Mouse (Mus musculus) CH12.LX (cell line): ENCODE data around the gene Tpst2. TPM values are rescaled to one million over a fixed set of nuclear protein-coding genes. Genes with fewer than 3 reads are reported as not detected.
A peak's percentile ranks its signal among the peaks of the same experiment; 100 is the strongest.

Source experiments
- DNase-seq: peaks from one replicate; pipeline ENCODE4 v3.0.0-alpha.2; 2013; ENCODE audit errors: extremely low read depth
- H3K27ac ChIP-seq: 2 replicates; pipeline ENCODE4 v1.5.1; 2012; ENCODE audit warnings: low read depth, mild to moderate bottlenecking, control low read depth, moderate library complexity; ENCODE audit not compliant: insufficient read depth
- H3K27me3 ChIP-seq: replicated peaks from 2 replicates; pipeline ENCODE3; 2012; ENCODE audit warnings: inconsistent platforms
- H3K36me3 ChIP-seq, 2 experiments: replicated peaks in 1 of 2; 2 replicates each; pipeline versions ENCODE3 to v1.6.1; 2012; ENCODE audit warnings: inconsistent platforms in 1 of 2, low read length in 1 of 2, mild to moderate bottlenecking in 1 of 2, mixed read lengths in 1 of 2, moderate library complexity in 1 of 2; ENCODE audit not compliant: control insufficient read depth in 1 of 2, insufficient read depth in 1 of 2
- H3K4me1 ChIP-seq, 2 experiments: 2 replicates each; pipeline ENCODE4 v1.6.1; 2012; ENCODE audit warnings: inconsistent platforms in 1 of 2, moderate library complexity in 1 of 2; ENCODE audit not compliant: insufficient read depth in 2 of 2, control insufficient read depth in 1 of 2
- H3K4me2 ChIP-seq: 2 replicates; pipeline ENCODE4 v1.6.1; 2012; ENCODE audit warnings: low read depth, mild to moderate bottlenecking, control low read depth; ENCODE audit not compliant: poor library complexity, insufficient read depth, severe bottlenecking
- H3K4me3 ChIP-seq, 3 experiments: fragments of 150-350 bp in 1 of 3; sonication (generic) in 1 of 3; replicated peaks in 1 of 3; 2 replicates each; pipeline versions ENCODE3 to v1.5.1; 2011 to 2012; ENCODE audit warnings: low read depth in 2 of 3, low read length in 2 of 3, mild to moderate bottlenecking in 2 of 3, moderate library complexity in 2 of 3, control low read depth in 1 of 3, improper control_type of control experiment in 1 of 3, inconsistent platforms in 1 of 3, mixed read lengths in 1 of 3; ENCODE audit not compliant: poor library complexity in 1 of 3
- H3K79me2 ChIP-seq: replicated peaks from 2 replicates; pipeline ENCODE4 v1.6.1; 2012; ENCODE audit warnings: mild to moderate bottlenecking, moderate library complexity; ENCODE audit not compliant: control insufficient read depth, poor library complexity, insufficient read depth, severe bottlenecking; ENCODE audit errors: extremely low read depth
- H3K9ac ChIP-seq: 2 replicates; pipeline ENCODE4 v1.6.1; 2012; ENCODE audit warnings: low read depth, mild to moderate bottlenecking, control low read depth, moderate library complexity; ENCODE audit not compliant: insufficient read depth
- H3K9me3 ChIP-seq: replicated peaks from 2 replicates; pipeline ENCODE3; 2012; ENCODE audit warnings: low read length, inconsistent platforms, mixed read lengths
- BHLHE40 ChIP-seq: IDR thresholded peaks from 2 replicates; pipeline ENCODE4 v1.6.1; 2011; ENCODE audit warnings: mild to moderate bottlenecking, low read depth, low read length, improper control_type of control experiment
- EP300 ChIP-seq: IDR thresholded peaks from 2 replicates; pipeline ENCODE4 v1.6.1; 2011; ENCODE audit warnings: low read length, improper control_type of control experiment
- ETS1 ChIP-seq: conservative IDR thresholded peaks from 2 replicates; pipeline ENCODE4 v1.6.1; 2012; ENCODE audit warnings: low read depth, mild to moderate bottlenecking, inconsistent platforms, low read length, improper control_type of control experiment, moderate library complexity
- HCFC1 ChIP-seq: IDR thresholded peaks from 2 replicates; pipeline ENCODE4 v1.6.1; 2012; ENCODE audit warnings: low read depth, mild to moderate bottlenecking, inconsistent platforms, low read length, improper control_type of control experiment
- IRF4 ChIP-seq: IDR thresholded peaks from 2 replicates; pipeline ENCODE4 v1.6.1; 2014; ENCODE audit warnings: low read depth, mild to moderate bottlenecking, inconsistent platforms, low read length, improper control_type of control experiment
- JUN ChIP-seq: IDR thresholded peaks from 2 replicates; pipeline ENCODE4 v1.6.1; 2011; ENCODE audit warnings: low read depth, mild to moderate bottlenecking, low read length, improper control_type of control experiment, moderate library complexity; ENCODE audit not compliant: insufficient read depth
- JUND ChIP-seq: conservative IDR thresholded peaks from 2 replicates; pipeline ENCODE4 v1.6.1; 2011; ENCODE audit warnings: low read depth, low read length, improper control_type of control experiment
- KAT2A ChIP-seq: IDR thresholded peaks from 2 replicates; pipeline ENCODE4 v1.6.1; 2012; ENCODE audit warnings: low read length, improper control_type of control experiment, inconsistent platforms; ENCODE audit not compliant: insufficient replicate concordance
- MAFK ChIP-seq: IDR thresholded peaks from 2 replicates; pipeline ENCODE4 v1.6.1; 2011; ENCODE audit warnings: low read length, improper control_type of control experiment; ENCODE audit not compliant: insufficient replicate concordance
- MXI1 ChIP-seq: IDR thresholded peaks from 2 replicates; pipeline ENCODE4 v1.6.1; 2011; ENCODE audit warnings: mild to moderate bottlenecking, low read depth, low read length, improper control_type of control experiment
- MYC ChIP-seq: IDR thresholded peaks from 2 replicates; pipeline ENCODE4 v1.6.1; 2011; ENCODE audit warnings: low read depth, mild to moderate bottlenecking, improper control_type of control experiment, low read length
- NELFE ChIP-seq: IDR thresholded peaks from 2 replicates; pipeline ENCODE4 v1.6.1; 2011; ENCODE audit warnings: low read depth, low read length, improper control_type of control experiment
- POLR2AphosphoS2 ChIP-seq: IDR thresholded peaks from 2 replicates; pipeline ENCODE4 v1.6.1; 2011; ENCODE audit warnings: low read depth, low read length, improper control_type of control experiment
- SIN3A ChIP-seq: IDR thresholded peaks from 2 replicates; pipeline ENCODE4 v1.6.1; 2012; ENCODE audit warnings: low read length, improper control_type of control experiment, inconsistent platforms
- TBP ChIP-seq: conservative IDR thresholded peaks from 2 replicates; pipeline ENCODE4 v1.6.1; 2011; ENCODE audit warnings: low read depth, low read length, improper control_type of control experiment
- TCF12 ChIP-seq: IDR thresholded peaks from 2 replicates; pipeline ENCODE4 v1.6.1; 2014; ENCODE audit warnings: low read depth, mild to moderate bottlenecking, inconsistent platforms, low read length, improper control_type of control experiment
- USF1 ChIP-seq: IDR thresholded peaks from 2 replicates; pipeline ENCODE4 v1.6.1; 2014; ENCODE audit warnings: low read depth, mild to moderate bottlenecking, inconsistent platforms, low read length, improper control_type of control experiment
- ZKSCAN1 ChIP-seq: IDR thresholded peaks from 2 replicates; pipeline ENCODE4 v1.6.1; 2012; ENCODE audit warnings: low read depth, inconsistent platforms, low read length, improper control_type of control experiment, borderline replicate concordance
- dilution Hi-C: fragments of 300-500 bp; cut with MboI; formaldehyde crosslinking; loops from 2 replicates; pipeline ENCODE4 v1.14.3; 2020; ENCODE audit warnings: low sequenced_read_pairs; ENCODE audit not compliant: extremely low pct_unique_long_range_greater_than_20kb, extremely low pct_ligation_motif_present
- in situ Hi-C: fragments of 300-500 bp; cut with MboI; formaldehyde crosslinking; loops from 3 replicates; pipeline ENCODE4 v1.14.3; 2019; ENCODE audit warnings: low sequenced_read_pairs, low pct_ligation_motif_present, low pct_unique_long_range_greater_than_20kb, mixed read lengths
- polyA plus RNA-seq: library from polyadenylated mRNA; unstranded; fragments of >175 nt; gene quantifications from 2 replicates; pipeline ENCODE4 v1.2.1, GENCODE M21; 2012; ENCODE audit warnings: low read depth; ENCODE audit not compliant: insufficient read length
- total RNA-seq, 2 experiments: library from RNA; depleted of rRNA; stranded (reverse); fragments of 300-350 nt in 1 of 2; fragments of >200 nt in 1 of 2; gene quantifications; 2 replicates each; pipeline ENCODE4 v1.2.3; 2012 to 2014

Gene Tpst2
- total and polyA plus RNA-seq, 3 experiments, result 12.6 to 20.7 (median 15.6) TPM

GRCm38 (mm10) chr5:112266011-112266777, 10.3 kb upstream of the Tpst2 start:
- no peak overlapping the region for H3K9ac ChIP-seq
- no peak for TF ChIP-seq ZKSCAN1
- no peak for TF ChIP-seq TBP
- TF ChIP-seq, all 38 proteins: peak for 0
- H3K36me3 ChIP-seq, result no peaks in the 10 kb centered on the region
- H3K27ac ChIP-seq, result no peak overlapping the region
- peaks cover 2% of the 10 kb centered on the region for H3K9me3 ChIP-seq
- no peak overlapping the region for H3K4me3 ChIP-seq
- H3K4me2 ChIP-seq, result peak overlapping the region; percentile 41
- H3K79me2 ChIP-seq, result no peaks in the 10 kb centered on the region
- peaks cover 48% of the 10 kb centered on the region for H3K27me3 ChIP-seq
- in situ Hi-C loops (no loop called here), dilution Hi-C loops (no loop called here)
- peak; percentile 57 for DNase-seq
- peaks cover 23 to 55% of the 10 kb centered on the region in 2 experiments for H3K4me1 ChIP-seq

- peaks cover 32 to 83% of the 10 kb centered on the region in 2 experiments for H3K4me1 ChIP-seq
- peak overlapping the region; percentile 10; the same call in 1 of the 2 replicates for H3K27ac ChIP-seq
- peak; percentile 65 for DNase-seq
- no peaks in the 10 kb centered on the region for H3K9me3 ChIP-seq
- TF ChIP-seq KAT2A (no peak), MAFK (0 out of 2 replicates have a peak, but pooled peaks have one; percentile 33), USF1 (no peak), NELFE (no peak), TCF12 (peak; percentile 94), JUN (peak; percentile 54), HCFC1 (no peak), EP300 (peak; percentile 57), SIN3A (peak; percentile 75), IRF4 (peak; percentile 85), JUND (peak; percentile 71), BHLHE40 (peak; percentile 63), MXI1 (peak; percentile 58; the same call in 1 of the 2 replicates), ETS1 (peak; percentile 31), MYC (peak; percentile 49; the same call in 1 of the 2 replicates), POLR2AphosphoS2 (no peak)
- in situ Hi-C loops, result loop anchor here (10.0 kb wide), 1 partner anchor 54 kb away; the partner anchor contains the start of gene Tfip11
- H3K27me3 ChIP-seq, result peaks cover 41% of the 10 kb centered on the region
- dilution Hi-C loops, result no loop called here
- H3K36me3 ChIP-seq, result no peaks in the 10 kb centered on the region
- peak overlapping the region; percentile 79 for H3K4me2 ChIP-seq
- no peaks in the 10 kb centered on the region for H3K79me2 ChIP-seq
- H3K9ac ChIP-seq, result no peak overlapping the region
- peak overlapping the region in 1 of 3 experiments; percentile 27 for H3K4me3 ChIP-seq
These were observed 5.5 kb upstream of the Tpst2 start for GRCm38 (mm10) chr5:112270764-112271541.
